8 mouse cellular contexts compared by ENCODE assay signal in the genomic region with DNA sequence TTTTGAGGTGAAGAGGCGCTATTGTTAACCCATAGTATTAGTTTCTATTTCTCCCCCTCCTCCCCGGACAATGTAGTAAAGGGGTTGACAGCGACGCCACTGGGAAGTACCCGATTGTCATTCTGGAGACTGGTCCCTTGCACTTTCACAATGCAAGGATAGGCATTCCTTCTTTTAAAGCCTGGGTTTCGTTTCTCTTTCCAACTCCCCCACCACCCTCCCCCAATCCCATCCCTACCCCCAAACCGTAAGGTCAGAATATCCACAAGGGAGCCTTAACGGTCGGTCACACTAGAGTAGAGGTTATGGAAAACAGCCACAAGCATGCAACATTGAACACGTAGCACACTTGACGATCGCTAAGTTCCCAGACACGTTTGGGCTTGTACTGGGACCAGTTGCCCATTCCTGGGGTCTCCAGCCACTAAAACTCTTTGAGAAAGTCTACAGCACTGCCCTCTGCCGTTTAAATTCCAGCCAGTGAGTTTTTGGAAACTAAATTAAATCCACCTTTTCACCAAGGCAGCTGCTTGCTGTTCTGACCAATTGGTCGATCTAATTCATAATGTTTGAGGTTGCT. TPM values are rescaled to one million over a fixed set of nuclear protein-coding genes. Genes with fewer than 3 reads are reported as not detected.
A peak's percentile ranks its signal among the peaks of the same experiment; 100 is the strongest.
DNase-seq lines count a peak whose midpoint lies in the region; ATAC-seq lines count a peak whose summit lies in the region.

Cpeb3 (minus strand) TSS at position 426 of the 580 bp plus-strand sequence.

- H3K4me2 ChIP-seq in hindbrain, embryonic 12.5 days (replicated peaks): peak within 1 kb of the TSS; percentile 65

- H3K27me3 ChIP-seq in hindbrain, embryonic 12.5 days: 0 out of 2 replicates have a peak, but pooled peaks cover 3% of the 10 kb centered on the region

- peak within 1 kb of the TSS; percentile 93 for H3K27ac ChIP-seq in brown adipose tissue, adult 24 weeks (replicated peaks; ENCODE audit: low read depth, low read length)
- H3K27ac ChIP-seq in hindbrain, embryonic 12.5 days: peak within 1 kb of the TSS; percentile 83

- ATAC-seq in cerebellum, adult (ENCODE audit: insufficient number of reproducible peaks, low FRiP score, low TSS enrichment): no peak
- no peak for ATAC-seq in hindbrain, embryonic 12.5 days (ENCODE audit: low FRiP score)

- H3K36me3 ChIP-seq in hindbrain, embryonic 12.5 days: peaks cover 28% of the 10 kb centered on the region

- H3K9me3 ChIP-seq in hindbrain, embryonic 12.5 days (replicated peaks): no peaks in the 10 kb centered on the region

- DNase-seq in cerebellum, adult 11-12 months: peak; percentile 35
- peak; percentile 68 for DNase-seq in forelimb bud, embryonic 11.5 days (ENCODE audit: low read depth, low spot score)
- peak; percentile 26 to 33 for DNase-seq in layer of hippocampus, postnatal 14 days (ENCODE audit: low spot score in 2 of 2)
- peak; percentile 37 for DNase-seq in lung, postnatal 14 days
- peak; percentile 17 for DNase-seq in right cerebral cortex, postnatal 14 days

- no peaks in the 10 kb centered on the region for H3K4me1 ChIP-seq in brown adipose tissue, adult 24 weeks (ENCODE audit: control insufficient read depth, insufficient read depth, insufficient read length, low read length)
- H3K4me1 ChIP-seq in hindbrain, embryonic 12.5 days: peaks cover 16% of the 10 kb centered on the region

- peak within 1 kb of the TSS; percentile 99 for H3K9ac ChIP-seq in hindbrain, embryonic 12.5 days

- 1% methylated on average over 15 of the region's 15 CpGs for WGBS in hindbrain, embryonic 12.5 days

- H3K4me3 ChIP-seq in brown adipose tissue, adult 24 weeks (ENCODE audit: insufficient read depth, low read depth, low read length): peak within 1 kb of the TSS; percentile 77
- peak within 1 kb of the TSS; percentile 100 for H3K4me3 ChIP-seq in hindbrain, embryonic 12.5 days

RNA-seq across cellular contexts. Expression of gene Cpeb3, which starts in this region (rescaled TPM):
- 16.1 and 30.4 TPM in 2 replicates for polyA plus RNA-seq in brown adipose tissue, adult 24 weeks (2012; ENCODE audit: insufficient read depth, insufficient read length, missing spikeins)
- polyA plus RNA-seq in hindbrain, embryonic 12.5 days (2016; fragmentation: Nextera tagmentation; extraction: Ambion mirVana): 6.2 and 7.0 TPM in 2 replicates
- 10 to 100 TPM; 59.6 to 61.8 TPM for total RNA-seq in layer of hippocampus, postnatal 14 days (2021)

Comparison
In these comparisons a context has a peak if more than half of its experiments do, and no peak if none do; other contexts are left out.
1. DNase-seq: peak in every context shown above with its lines; median percentile 68 in forelimb bud, embryonic 11.5 days; 37 in lung, postnatal 14 days; 35 in cerebellum, adult 11-12 months; 30 in layer of hippocampus, postnatal 14 days; 17 in right cerebral cortex, postnatal 14 days.